Mouse (Mus musculus) neural tube, embryonic 15.5 days (tissue): ENCODE measurements around the gene Tnfrsf21. TPM values are rescaled to one million over a fixed set of nuclear protein-coding genes. Genes with fewer than 3 reads are reported as not detected.
A peak's percentile ranks its signal among the peaks of the same experiment; 100 is the strongest.

Experiments
- ATAC-seq: fragments of 200-750 bp; cut with Nextera tagmentation; 2 replicates; pipeline ENCODE4 v1.8.0; 2017; ENCODE audit warnings: mild to moderate bottlenecking, moderate TSS enrichment, moderate library complexity; ENCODE audit not compliant: low FRiP score
- H3K27ac ChIP-seq: fragments of 300-500 bp; sonication (generic); replicated peaks from 2 replicates; pipeline ENCODE4 v1.5.1; 2015; ENCODE audit warnings: mild to moderate bottlenecking, inconsistent platforms
- H3K27me3 ChIP-seq: fragments of 300-500 bp; sonication (generic); replicated peaks from 2 replicates; pipeline ENCODE4 v1.6.1; 2015; ENCODE audit warnings: inconsistent platforms
- H3K36me3 ChIP-seq: fragments of 300-500 bp; sonication (generic); 2 replicates; pipeline ENCODE4 v1.6.1; 2015; ENCODE audit warnings: inconsistent platforms
- H3K4me1 ChIP-seq: fragments of 300-500 bp; sonication (generic); 2 replicates; pipeline ENCODE4 v1.6.1; 2015; ENCODE audit warnings: inconsistent platforms
- H3K4me2 ChIP-seq: fragments of 300-500 bp; sonication (generic); 2 replicates; pipeline ENCODE4 v1.6.1; 2015; ENCODE audit warnings: inconsistent platforms, mild to moderate bottlenecking, moderate library complexity
- H3K4me3 ChIP-seq: fragments of 300-500 bp; sonication (generic); replicated peaks from 2 replicates; pipeline ENCODE4 v1.5.1; 2015; ENCODE audit warnings: mild to moderate bottlenecking, inconsistent platforms
- H3K9ac ChIP-seq: fragments of 300-500 bp; sonication (generic); replicated peaks from 2 replicates; pipeline ENCODE4 v1.6.1; 2015; ENCODE audit warnings: mild to moderate bottlenecking, inconsistent platforms
- H3K9me3 ChIP-seq: fragments of 300-500 bp; sonication (generic); replicated peaks from 2 replicates; pipeline ENCODE4 v1.6.1; 2016; ENCODE audit warnings: inconsistent platforms
- WGBS: fragments of 180-500 bp; shearing (Covaris S2); methylation state at CpG from one replicate; pipeline ENCODE4 v1.1.7; 2015; ENCODE audit warnings: mixed read lengths; 5-methylcytosine and 5-hydroxymethylcytosine counted together
- polyA plus RNA-seq: library from polyadenylated mRNA; unstranded; fragments of >200 nt; fragmentation: Nextera tagmentation; extraction: Ambion mirVana; gene quantifications from 2 replicates; pipeline ENCODE4 v1.2.1, GENCODE M21; 2015

Tnfrsf21 gene
- polyA plus RNA-seq, 1 experiment from 2014 or later, result 84.4 TPM

- Histone ChIP-seq H3K27ac (peak overlapping the region; percentile 41; the same call in 1 of the 2 replicates), H3K4me3 (no peak overlapping the region), H3K4me1 (peaks cover 8% of the 10 kb centered on the region; the same call in 1 of the 2 replicates), H3K27me3 (no peaks in the 10 kb centered on the region), H3K9ac (no peak overlapping the region), H3K9me3 (no peaks in the 10 kb centered on the region), H3K4me2 (no peak overlapping the region), H3K36me3 (no peaks in the 10 kb centered on the region)
- ATAC-seq, result peak; percentile 82
- 59% methylated on average over 8 of the region's 8 CpGs for WGBS
Measured at GRCm38 (mm10) chr17:43114086-43114581, 97.8 kb downstream of the Tnfrsf21 start.

- 94% methylated on average over 6 of the region's 6 CpGs for WGBS
- H3K4me1 ChIP-seq, result peaks cover 8% of the 10 kb centered on the region; the same call in 1 of the 2 replicates
- no peak overlapping the region for H3K4me3 ChIP-seq
- H3K27me3 ChIP-seq, result no peaks in the 10 kb centered on the region
- no peak overlapping the region for H3K27ac ChIP-seq
- 0 out of 2 replicates have a peak, but pooled peaks have one; percentile 21 for ATAC-seq
- H3K9ac ChIP-seq, result no peak overlapping the region
- H3K36me3 ChIP-seq, result no peaks in the 10 kb centered on the region
- no peaks in the 10 kb centered on the region for H3K9me3 ChIP-seq
- no peak overlapping the region for H3K4me2 ChIP-seq
Measured at GRCm38 (mm10) chr17:43114926-43115325, 98.6 kb downstream of the Tnfrsf21 start.

- Histone ChIP-seq H3K36me3 (no peaks in the 10 kb centered on the region), H3K4me3 (no peak overlapping the region), H3K4me2 (no peak overlapping the region), H3K9ac (no peak overlapping the region), H3K27me3 (no peaks in the 10 kb centered on the region), H3K27ac (no peak overlapping the region), H3K4me1 (peaks cover 8% of the 10 kb centered on the region; the same call in 1 of the 2 replicates), H3K9me3 (no peaks in the 10 kb centered on the region)
- WGBS, result 71% methylated on average over 10 of the region's 10 CpGs
- no peak for ATAC-seq
Measured at GRCm38 (mm10) chr17:43116748-43117147, 100.4 kb downstream of the Tnfrsf21 start.

GRCm38 (mm10) chr17:43119446-43119845, 103.1 kb downstream of the Tnfrsf21 start:
- 87% methylated on average over 12 of the region's 12 CpGs for WGBS
- no peak for ATAC-seq
- H3K4me1 ChIP-seq, result peaks cover 3% of the 10 kb centered on the region; the same call in 1 of the 2 replicates

GRCm38 (mm10) chr17:43121096-43121495, 104.7 kb downstream of the Tnfrsf21 start:
- no peak overlapping the region for H3K4me3 ChIP-seq
- H3K36me3 ChIP-seq, result no peaks in the 10 kb centered on the region
- H3K9me3 ChIP-seq, result no peaks in the 10 kb centered on the region
- no peaks in the 10 kb centered on the region for H3K27me3 ChIP-seq
- no peak overlapping the region for H3K9ac ChIP-seq
- H3K27ac ChIP-seq, result no peak overlapping the region
- WGBS, result 75% methylated on average over 2 of the region's 2 CpGs
- H3K4me2 ChIP-seq, result no peak overlapping the region
- ATAC-seq, result no peak
- H3K4me1 ChIP-seq, result no peaks in the 10 kb centered on the region

More at GRCm38 (mm10) chr17:43119446-43119845, 103.1 kb downstream of the Tnfrsf21 start:
- no peak overlapping the region for H3K9ac ChIP-seq
- H3K4me2 ChIP-seq, result no peak overlapping the region
- no peaks in the 10 kb centered on the region for H3K27me3 ChIP-seq
- H3K4me3 ChIP-seq, result no peak overlapping the region
- no peaks in the 10 kb centered on the region for H3K36me3 ChIP-seq
- no peak overlapping the region for H3K27ac ChIP-seq
- no peaks in the 10 kb centered on the region for H3K9me3 ChIP-seq

- Histone ChIP-seq H3K9ac (no peak overlapping the region), H3K27ac (no peak overlapping the region), H3K4me2 (no peak overlapping the region), H3K4me3 (no peak overlapping the region), H3K4me1 (no peaks in the 10 kb centered on the region), H3K9me3 (no peaks in the 10 kb centered on the region), H3K36me3 (no peaks in the 10 kb centered on the region), H3K27me3 (no peaks in the 10 kb centered on the region)
- WGBS, result 90% methylated on average over 3 of the region's 3 CpGs
- no peak for ATAC-seq
Measured at GRCm38 (mm10) chr17:43128305-43128704, 112.0 kb downstream of the Tnfrsf21 start.

- no peak overlapping the region for H3K27ac ChIP-seq
- H3K4me1 ChIP-seq, result no peaks in the 10 kb centered on the region
- H3K9ac ChIP-seq, result no peak overlapping the region
- H3K9me3 ChIP-seq, result no peaks in the 10 kb centered on the region
- no peaks in the 10 kb centered on the region for H3K36me3 ChIP-seq
- ATAC-seq, result no peak
- H3K4me3 ChIP-seq, result no peak overlapping the region
- no peaks in the 10 kb centered on the region for H3K27me3 ChIP-seq
- H3K4me2 ChIP-seq, result no peak overlapping the region
- 88% methylated on average over 7 of the region's 7 CpGs for WGBS
Measured at GRCm38 (mm10) chr17:43128908-43129533, 112.7 kb downstream of the Tnfrsf21 start.

GRCm38 (mm10) chr17:43130115-43130869, 113.9 kb downstream of the Tnfrsf21 start:
- H3K4me3 ChIP-seq, result no peak overlapping the region
- H3K36me3 ChIP-seq, result no peaks in the 10 kb centered on the region
- ATAC-seq, result 0 out of 2 replicates have a peak, but pooled peaks have one; percentile 28
- no peak overlapping the region for H3K9ac ChIP-seq
- no peak overlapping the region for H3K4me2 ChIP-seq
- H3K27ac ChIP-seq, result no peak overlapping the region
- H3K27me3 ChIP-seq, result no peaks in the 10 kb centered on the region
- 59% methylated on average over 3 of the region's 3 CpGs for WGBS
- H3K9me3 ChIP-seq, result no peaks in the 10 kb centered on the region
- no peaks in the 10 kb centered on the region for H3K4me1 ChIP-seq

- Histone ChIP-seq H3K27ac (no peak overlapping the region), H3K4me1 (0 out of 2 replicates have a peak, but pooled peaks cover 4% of the 10 kb centered on the region), H3K36me3 (no peaks in the 10 kb centered on the region), H3K9me3 (no peaks in the 10 kb centered on the region), H3K9ac (no peak overlapping the region), H3K27me3 (no peaks in the 10 kb centered on the region), H3K4me2 (no peak overlapping the region), H3K4me3 (no peak overlapping the region)
- ATAC-seq, result no peak
Measured at GRCm38 (mm10) chr17:43130870-43131264, 114.5 kb downstream of the Tnfrsf21 start.

- Histone ChIP-seq H3K27me3 (no peaks in the 10 kb centered on the region), H3K27ac (no peak overlapping the region), H3K4me1 (0 out of 2 replicates have a peak, but pooled peaks cover 5% of the 10 kb centered on the region), H3K9me3 (no peaks in the 10 kb centered on the region), H3K9ac (no peak overlapping the region), H3K4me2 (no peak overlapping the region), H3K4me3 (no peak overlapping the region), H3K36me3 (no peaks in the 10 kb centered on the region)
- WGBS, result 87% methylated on average over 5 of the region's 5 CpGs
- ATAC-seq, result no peak
Measured at GRCm38 (mm10) chr17:43132477-43132876, 116.1 kb downstream of the Tnfrsf21 start.

GRCm38 (mm10) chr17:43133106-43133505, 116.8 kb downstream of the Tnfrsf21 start:
- Histone ChIP-seq H3K36me3 (no peaks in the 10 kb centered on the region), H3K27me3 (no peaks in the 10 kb centered on the region), H3K9me3 (no peaks in the 10 kb centered on the region), H3K4me1 (0 out of 2 replicates have a peak, but pooled peaks cover 5% of the 10 kb centered on the region), H3K27ac (no peak overlapping the region), H3K4me3 (no peak overlapping the region), H3K4me2 (no peak overlapping the region), H3K9ac (no peak overlapping the region)
- WGBS, result 94% methylated on average over 4 of the region's 4 CpGs
- ATAC-seq, result no peak

- no peak overlapping the region for H3K4me3 ChIP-seq
- no peak overlapping the region for H3K9ac ChIP-seq
- H3K36me3 ChIP-seq, result no peaks in the 10 kb centered on the region
- no peaks in the 10 kb centered on the region for H3K27me3 ChIP-seq
- no peak overlapping the region for H3K4me2 ChIP-seq
- 68% methylated on average over 4 of the region's 4 CpGs for WGBS
- H3K27ac ChIP-seq, result no peak overlapping the region
- no peak for ATAC-seq
- no peaks in the 10 kb centered on the region for H3K9me3 ChIP-seq
- 0 out of 2 replicates have a peak, but pooled peaks cover 5% of the 10 kb centered on the region for H3K4me1 ChIP-seq
Measured at GRCm38 (mm10) chr17:43134991-43135390, 118.6 kb downstream of the Tnfrsf21 start.
